Mouse (Mus musculus) heart, postnatal 0 days (tissue): Measurements from ENCODE around the gene Cnst.

ENCODE experiments used
- CTCF ChIP-seq: IDR thresholded peaks from 2 replicates; pipeline ENCODE4 v1.5.1; 2016; ENCODE audit warnings: antibody characterized with exemption, control low read depth, low read depth
- EP300 ChIP-seq: IDR thresholded peaks from 2 replicates; pipeline ENCODE4 v1.6.1; 2016; ENCODE audit warnings: antibody characterized with exemption, low read depth

GRCm38 (mm10) chr1:179573650-179574206, 27.6 kb downstream of the Cnst start:
- TF ChIP-seq CTCF (no peak), EP300 (no peak)
